Mouse (Mus musculus) MEL (cell line): ENCODE measurements at regions not wholly inside any gene's neighbourhood (a gene's known extent, or its start where the extent isn't known, plus 50 kb on each side); places are given as distances from the start of the nearest gene placed in this dataset.

Experiments
- DNase-seq: peaks from one replicate; pipeline ENCODE4 v3.0.0; 2011; ENCODE audit warnings: low read depth, low spot score
- H3K27ac ChIP-seq: 2 replicates; pipeline ENCODE4 v1.5.1; 2012; ENCODE audit warnings: low read depth, mild to moderate bottlenecking, control low read depth, low read length, moderate library complexity; ENCODE audit not compliant: control insufficient read depth
- H3K27me3 ChIP-seq, 2 experiments: fragments of 150-350 bp in 1 of 2; sonication (generic) in 1 of 2; 2 replicates each; pipeline ENCODE4 v1.6.1; 2012; ENCODE audit warnings: low read length in 2 of 2, mild to moderate bottlenecking in 2 of 2, improper control_type of control experiment in 1 of 2, moderate library complexity in 1 of 2; ENCODE audit not compliant: insufficient read depth in 2 of 2, control insufficient read depth in 1 of 2
- H3K36me3 ChIP-seq, 2 experiments: 2 replicates each; pipeline ENCODE4 v1.6.1; 2012 to 2014; ENCODE audit warnings: low read length in 2 of 2, improper control_type of control experiment in 1 of 2, inconsistent platforms in 1 of 2, mild to moderate bottlenecking in 1 of 2; ENCODE audit not compliant: insufficient read depth in 2 of 2, control insufficient read depth in 1 of 2
- H3K4me1 ChIP-seq, 2 experiments: fragments of 150-350 bp in 1 of 2; sonication (generic) in 1 of 2; 2 replicates each; pipeline ENCODE4 v1.6.1; 2012; ENCODE audit warnings: low read length in 2 of 2, improper control_type of control experiment in 1 of 2, mild to moderate bottlenecking in 1 of 2; ENCODE audit not compliant: insufficient read depth in 2 of 2, control insufficient read depth in 1 of 2
- H3K4me3 ChIP-seq, 2 experiments: fragments of 150-350 bp in 1 of 2; sonication (generic) in 1 of 2; 2 replicates each; pipeline ENCODE4 v1.5.1; 2012; ENCODE audit warnings: low read depth in 2 of 2, low read length in 2 of 2, mild to moderate bottlenecking in 2 of 2, moderate library complexity in 2 of 2, control low read depth in 1 of 2, improper control_type of control experiment in 1 of 2; ENCODE audit not compliant: control insufficient read depth in 1 of 2, insufficient read depth in 1 of 2
- H3K79me2 ChIP-seq: 2 replicates; pipeline ENCODE4 v1.6.1; 2012; ENCODE audit warnings: mild to moderate bottlenecking, low read length, moderate library complexity; ENCODE audit not compliant: control insufficient read depth, poor library complexity, insufficient read depth
- H3K9ac ChIP-seq: 2 replicates; pipeline ENCODE4 v1.6.1; 2012; ENCODE audit warnings: low read depth, mild to moderate bottlenecking, control low read depth, low read length, moderate library complexity; ENCODE audit not compliant: control insufficient read depth, poor library complexity, severe bottlenecking
- H3K9me3 ChIP-seq: fragments of 150-350 bp; sonication (generic); replicated peaks from 2 replicates; pipeline ENCODE4 v1.6.1; 2012; ENCODE audit warnings: mild to moderate bottlenecking, low read length, improper control_type of control experiment, moderate library complexity; ENCODE audit not compliant: insufficient read depth
- BHLHE40 ChIP-seq: IDR thresholded peaks from 2 replicates; pipeline ENCODE4 v1.6.1; 2012; ENCODE audit warnings: low read depth, mild to moderate bottlenecking, inconsistent platforms, low read length, improper control_type of control experiment, borderline replicate concordance
- CTCF ChIP-seq, 3 experiments: IDR thresholded peaks in 2 of 3; conservative IDR thresholded peaks in 1 of 3; 2 replicates each; pipeline ENCODE4 v1.5.1; 2011 to 2012; ENCODE audit warnings: low read length in 3 of 3, low read depth in 2 of 3, mild to moderate bottlenecking in 2 of 3, improper control_type of control experiment in 1 of 3, inconsistent platforms in 1 of 3, mixed read lengths in 1 of 3, moderate library complexity in 1 of 3; ENCODE audit not compliant: control insufficient read depth in 1 of 3, insufficient read depth in 1 of 3, poor library complexity in 1 of 3, severe bottlenecking in 1 of 3
- ELF1 ChIP-seq: IDR thresholded peaks from 2 replicates; pipeline ENCODE4 v1.6.1; 2014; ENCODE audit warnings: low read depth, mild to moderate bottlenecking, inconsistent platforms, low read length, improper control_type of control experiment, moderate library complexity
- EP300 ChIP-seq, 2 experiments: IDR thresholded peaks; 2 replicates each; pipeline ENCODE4 v1.6.1; 2011; ENCODE audit warnings: improper control_type of control experiment in 2 of 2, low read length in 2 of 2, low read depth in 1 of 2, mild to moderate bottlenecking in 1 of 2
- ETS1 ChIP-seq: IDR thresholded peaks from 2 replicates; pipeline ENCODE4 v1.6.1; 2012; ENCODE audit warnings: low read depth, mild to moderate bottlenecking, inconsistent platforms, low read length, improper control_type of control experiment, moderate library complexity
- GABPA ChIP-seq: IDR thresholded peaks from 2 replicates; pipeline ENCODE4 v1.6.1; 2012; ENCODE audit warnings: low read depth, mild to moderate bottlenecking, inconsistent platforms, low read length, improper control_type of control experiment, moderate library complexity
- GATA1 ChIP-seq: IDR thresholded peaks from 2 replicates; pipeline ENCODE4 v1.6.1; 2011; ENCODE audit warnings: low read depth, low read length, improper control_type of control experiment
- JUND ChIP-seq: IDR thresholded peaks from 2 replicates; pipeline ENCODE4 v1.6.1; 2011; ENCODE audit warnings: low read depth, mild to moderate bottlenecking, improper control_type of control experiment, low read length
- KAT2A ChIP-seq: conservative IDR thresholded peaks from 2 replicates; pipeline ENCODE4 v1.6.1; 2012; ENCODE audit warnings: low read depth, low read length, improper control_type of control experiment, inconsistent platforms
- MAZ ChIP-seq: IDR thresholded peaks from 2 replicates; pipeline ENCODE4 v1.6.1; 2012; ENCODE audit warnings: low read depth, mild to moderate bottlenecking, inconsistent platforms, low read length, improper control_type of control experiment
- MEF2A ChIP-seq: IDR thresholded peaks from 2 replicates; pipeline ENCODE4 v1.6.1; 2014; ENCODE audit warnings: low read depth, mild to moderate bottlenecking, inconsistent platforms, low read length, improper control_type of control experiment; ENCODE audit not compliant: poor library complexity, insufficient replicate concordance, severe bottlenecking; ENCODE audit errors: extremely low read depth
- MXI1 ChIP-seq: IDR thresholded peaks from 2 replicates; pipeline ENCODE4 v1.6.1; 2011; ENCODE audit warnings: mild to moderate bottlenecking, low read depth, low read length, improper control_type of control experiment
- MYC ChIP-seq: IDR thresholded peaks from 2 replicates; pipeline ENCODE4 v1.6.1; 2011; ENCODE audit warnings: low read depth, mild to moderate bottlenecking, low read length, improper control_type of control experiment, moderate library complexity
- NELFE ChIP-seq: IDR thresholded peaks from 2 replicates; pipeline ENCODE4 v1.6.1; 2011; ENCODE audit warnings: low read depth, low read length, improper control_type of control experiment
- POLR2AphosphoS5 ChIP-seq: IDR thresholded peaks from 2 replicates; pipeline ENCODE4 v1.6.1; 2012; ENCODE audit warnings: low read depth, borderline replicate concordance, mild to moderate bottlenecking, inconsistent platforms, low read length, moderate library complexity, mixed read lengths
- RAD21 ChIP-seq: IDR thresholded peaks from 2 replicates; pipeline ENCODE4 v1.6.1; 2011; ENCODE audit warnings: mild to moderate bottlenecking, low read depth, low read length, improper control_type of control experiment
- SIN3A ChIP-seq: IDR thresholded peaks from 2 replicates; pipeline ENCODE4 v1.6.1; 2012; ENCODE audit warnings: low read length, improper control_type of control experiment, inconsistent platforms
- SMC3 ChIP-seq: IDR thresholded peaks from 2 replicates; pipeline ENCODE4 v1.6.1; 2011; ENCODE audit warnings: low read depth, low read length, improper control_type of control experiment
- TAL1 ChIP-seq: IDR thresholded peaks from 2 replicates; pipeline ENCODE4 v1.6.1; 2012; ENCODE audit warnings: mild to moderate bottlenecking, inconsistent platforms, low read length, moderate library complexity, mixed read lengths
- TBP ChIP-seq: IDR thresholded peaks from 2 replicates; pipeline ENCODE4 v1.8.0; 2011; ENCODE audit warnings: low read depth, low read length, improper control_type of control experiment
- TCF12 ChIP-seq: IDR thresholded peaks from 2 replicates; pipeline ENCODE4 v1.6.1; 2014; ENCODE audit warnings: low read depth, mild to moderate bottlenecking, inconsistent platforms, low read length, improper control_type of control experiment, moderate library complexity
- UBTF ChIP-seq: IDR thresholded peaks from 2 replicates; pipeline ENCODE4 v1.6.1; 2012; ENCODE audit warnings: low read depth, mild to moderate bottlenecking, inconsistent platforms, low read length, improper control_type of control experiment, moderate library complexity, borderline replicate concordance; ENCODE audit not compliant: insufficient read depth
- ZC3H11A ChIP-seq: IDR thresholded peaks from 2 replicates; pipeline ENCODE4 v1.6.1; 2012; ENCODE audit warnings: low read depth, mild to moderate bottlenecking, inconsistent platforms, low read length, improper control_type of control experiment
- ZMIZ1 ChIP-seq: IDR thresholded peaks from 2 replicates; pipeline ENCODE4 v1.6.1; 2012; ENCODE audit warnings: low read depth, mild to moderate bottlenecking, inconsistent platforms, low read length, improper control_type of control experiment, moderate library complexity

GRCm38 (mm10) chr15:95725866-95726265, 64.8 kb upstream of the Ano6 start (continued):
- TF ChIP-seq ZMIZ1 (no peak), POLR2AphosphoS5 (no peak), GABPA (no peak)

- no peaks in the 10 kb centered on the region; a peak in 1 of 4 replicates for H3K4me1 ChIP-seq
- H3K27ac ChIP-seq = no peak overlapping the region
- no peaks in the 10 kb centered on the region; a peak in 1 of 4 replicates for H3K27me3 ChIP-seq
- DNase-seq = no peak
- no peaks in the 10 kb centered on the region for H3K79me2 ChIP-seq
- no peak overlapping the region for H3K4me3 ChIP-seq
- H3K9ac ChIP-seq = no peak overlapping the region
- no peaks in the 10 kb centered on the region for H3K36me3 ChIP-seq
- H3K9me3 ChIP-seq = no peaks in the 10 kb centered on the region
- TF ChIP-seq EP300 (IDR thresholded peaks at IDR 0.05; ENCODE audit: low read depth in 1 of 2, low read length in 2 of 2) = no peak
- no peak for TF ChIP-seq RAD21
- no peak for TF ChIP-seq KAT2A
Observed at GRCm38 (mm10) chr15:95726516-95726915, 64.1 kb upstream of the Ano6 start.

DNA sequence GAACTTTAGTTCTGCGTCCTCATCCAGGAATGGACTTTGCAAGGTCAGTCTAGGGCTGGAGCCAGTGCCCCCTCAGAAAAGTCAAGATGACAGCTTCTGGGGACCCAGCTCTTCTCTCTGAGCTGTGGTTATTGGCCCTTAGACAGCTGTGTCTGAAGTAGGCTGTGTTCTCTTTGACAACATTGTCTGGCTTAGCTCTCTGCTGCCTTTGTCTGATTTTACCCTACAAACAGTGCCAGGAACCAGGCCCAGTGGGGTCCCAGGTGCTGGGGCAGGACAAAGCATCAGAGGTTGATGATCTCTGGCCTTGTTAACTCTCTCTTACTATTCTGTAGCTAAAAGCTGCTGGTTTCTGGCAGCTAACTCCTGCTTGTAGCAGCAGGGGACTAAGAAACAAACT, 54.9 kb upstream of the Ano6 start:
- no peaks in the 10 kb centered on the region for H3K36me3 ChIP-seq
- H3K27ac ChIP-seq = no peak overlapping the region
- peaks cover 0 to 2% of the 10 kb centered on the region in 2 experiments; a peak in 3 of 4 replicates for H3K27me3 ChIP-seq
- no peaks in the 10 kb centered on the region for H3K79me2 ChIP-seq
- H3K4me1 ChIP-seq = no peaks in the 10 kb centered on the region
- no peak overlapping the region for H3K9ac ChIP-seq
- no peak overlapping the region for H3K4me3 ChIP-seq
- TF ChIP-seq BHLHE40 (no peak), SIN3A (no peak), MAZ (no peak), ZC3H11A (no peak), MXI1 (no peak), TCF12 (no peak), EP300 (IDR thresholded peaks at IDR 0.05; ENCODE audit: low read depth in 1 of 2, low read length in 2 of 2) (no peak), CTCF (IDR thresholded peaks at IDR 0.05 in 2 of 3, conservative IDR thresholded peaks at IDR 0.05 in 1 of 3; ENCODE audit: control insufficient read depth in 1 of 3, insufficient read depth in 1 of 3, low read depth in 2 of 3, low read length in 3 of 3, poor library complexity in 1 of 3, severe bottlenecking in 1 of 3) (no peak), ELF1 (no peak), TBP (no peak), NELFE (no peak), TAL1 (no peak), UBTF (no peak), ETS1 (no peak), MEF2A (no peak), MYC (no peak), SMC3 (no peak), JUND (no peak), ZMIZ1 (no peak), GATA1 (no peak)
- H3K9me3 ChIP-seq = no peaks in the 10 kb centered on the region
- no peak for DNase-seq
